Mouse (Mus musculus): ENCODE data around the gene Acot8. TPM values are rescaled to one million over a fixed set of nuclear protein-coding genes. Genes with fewer than 3 reads are reported as not detected.

Acot8 gene
- total and polyA plus RNA-seq, 3 experiments: 30.9 to 40.3 TPM; not detected in 1

DNA sequence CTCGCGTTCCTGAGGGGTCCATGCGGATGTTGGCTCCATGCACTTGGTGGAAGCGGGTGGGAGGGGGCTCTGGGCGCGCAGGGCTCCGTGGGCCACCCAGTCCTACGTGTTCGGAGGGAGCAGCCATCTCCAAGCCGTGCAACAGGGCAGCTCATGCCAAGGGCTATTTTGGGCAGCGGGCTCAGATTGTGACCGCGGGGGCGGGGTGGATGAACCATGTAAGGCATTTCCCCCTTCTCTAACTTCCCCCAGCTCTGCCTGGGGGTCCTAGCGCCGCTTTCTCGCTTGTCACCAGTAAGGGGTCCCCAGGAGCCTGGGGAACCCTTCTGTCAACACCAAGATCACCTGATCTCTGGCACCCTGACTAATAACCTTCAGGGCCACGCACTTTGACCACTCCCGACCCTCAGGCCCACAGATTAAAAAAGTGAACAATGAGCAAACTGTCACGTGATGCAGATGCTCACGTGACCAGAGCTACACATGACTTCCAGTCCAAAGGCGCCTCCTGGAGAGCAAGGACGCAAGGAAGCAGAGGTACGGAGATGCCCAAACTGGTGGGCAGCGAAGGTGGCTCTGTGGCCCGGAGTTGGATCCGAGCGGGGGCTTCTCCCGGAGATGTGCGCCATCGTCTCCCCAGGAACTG is 28.8 kb upstream of the Acot8 start, which contains the start of gene Neurl2:
Neurl2 (minus strand) TSS at position 143 of the 646 bp plus-strand sequence.
- Histone ChIP-seq H3K79me2 (ENCODE audit: control insufficient read depth, insufficient read depth, low read length, poor library complexity) (peaks cover 18% of the 10 kb centered on the region), H3K4me3 (ENCODE audit: control insufficient read depth in 1 of 2, insufficient read depth in 1 of 2, low read depth in 2 of 2, low read length in 2 of 2) (peak within 1 kb of the TSS; percentile 56 to 86), H3K36me3 (ENCODE audit: control insufficient read depth in 1 of 2, insufficient read depth in 2 of 2, low read length in 2 of 2) (peaks cover 2% of the 10 kb centered on the region in 2 experiments; a peak in 1 of 4 replicates), H3K4me1 (ENCODE audit: control insufficient read depth in 1 of 2, insufficient read depth in 2 of 2, low read length in 2 of 2) (peaks cover 0 to 5% of the 10 kb centered on the region in 2 experiments; a peak in 1 of 4 replicates), H3K9me3 (replicated peaks; ENCODE audit: insufficient read depth, low read length) (no peaks in the 10 kb centered on the region), H3K27me3 (ENCODE audit: control insufficient read depth in 1 of 2, insufficient read depth in 2 of 2, low read length in 2 of 2) (no peaks in the 10 kb centered on the region), H3K27ac (ENCODE audit: control insufficient read depth, low read depth, low read length) (peak within 1 kb of the TSS; percentile 51), H3K9ac (ENCODE audit: control insufficient read depth, low read depth, low read length, poor library complexity, severe bottlenecking) (peak within 1 kb of the TSS; percentile 82)
- peak; percentile 95 for DNase-seq (ENCODE audit: low read depth, low spot score)
- TF ChIP-seq POLR2AphosphoS5 (IDR thresholded peaks at IDR 0.05; ENCODE audit: borderline replicate concordance, low read depth, low read length) (no peak), TBP (IDR thresholded peaks at IDR 0.05; ENCODE audit: low read depth, low read length) (peak; percentile 70), MEF2A (IDR thresholded peaks at IDR 0.05; ENCODE audit: extremely low read depth, insufficient replicate concordance, low read depth, low read length, poor library complexity, severe bottlenecking) (0 out of 2 replicates have a peak, but pooled peaks have one; percentile 23), SMC3 (IDR thresholded peaks at IDR 0.05; ENCODE audit: low read depth, low read length) (no peak; the same call in 1 of the 2 replicates), POLR2AphosphoS2 (IDR thresholded peaks at IDR 0.05; ENCODE audit: low read length) (peak; percentile 35; the same call in 1 of the 2 replicates), GATA1 (IDR thresholded peaks at IDR 0.05; ENCODE audit: low read depth, low read length) (0 out of 2 replicates have a peak, but pooled peaks have one; percentile 2), HCFC1 (IDR thresholded peaks at IDR 0.05; ENCODE audit: low read depth, low read length) (peak; percentile 85), E2F4 (IDR thresholded peaks at IDR 0.05; ENCODE audit: borderline replicate concordance, low read depth, low read length) (peak; percentile 14; the same call in 1 of the 2 replicates), POLR2A (IDR thresholded peaks at IDR 0.05; ENCODE audit: control insufficient read depth in 1 of 2, insufficient read depth in 1 of 2, low read depth in 1 of 2, low read length in 2 of 2, poor library complexity in 1 of 2) (peak; percentile 42 to 74; a peak in 3 of 4 replicates), ELF1 (IDR thresholded peaks at IDR 0.05; ENCODE audit: low read depth, low read length) (no peak), CHD1 (IDR thresholded peaks at IDR 0.05; ENCODE audit: low read depth, low read length) (0 out of 2 replicates have a peak, but pooled peaks have one; percentile 84), ETS1 (IDR thresholded peaks at IDR 0.05; ENCODE audit: low read depth, low read length) (peak; percentile 67), MYB (IDR thresholded peaks at IDR 0.05; ENCODE audit: low read depth, low read length) (no peak), EP300 (IDR thresholded peaks at IDR 0.05; ENCODE audit: low read depth in 1 of 2, low read length in 2 of 2) (no peak), MAZ (IDR thresholded peaks at IDR 0.05; ENCODE audit: low read depth, low read length) (0 out of 2 replicates have a peak, but pooled peaks have one; percentile 19), RCOR1 (IDR thresholded peaks at IDR 0.05; ENCODE audit: low read depth, low read length) (0 out of 2 replicates have a peak, but pooled peaks have one; percentile 28), USF2 (IDR thresholded peaks at IDR 0.05; ENCODE audit: borderline replicate concordance in 1 of 2, insufficient read depth in 1 of 2, low read depth in 1 of 2, low read length in 2 of 2) (peak; percentile 100), TAL1 (IDR thresholded peaks at IDR 0.05; ENCODE audit: low read length) (no peak), GABPA (IDR thresholded peaks at IDR 0.05; ENCODE audit: low read depth, low read length) (no peak), UBTF (IDR thresholded peaks at IDR 0.05; ENCODE audit: borderline replicate concordance, insufficient read depth, low read depth, low read length) (no peak), USF1 (IDR thresholded peaks at IDR 0.05; ENCODE audit: low read depth, low read length) (peak; percentile 100), ZC3H11A (IDR thresholded peaks at IDR 0.05; ENCODE audit: low read depth, low read length) (no peak), CTCF (IDR thresholded peaks at IDR 0.05 in 2 of 3, conservative IDR thresholded peaks at IDR 0.05 in 1 of 3; ENCODE audit: control insufficient read depth in 1 of 3, insufficient read depth in 1 of 3, low read depth in 2 of 3, low read length in 3 of 3, poor library complexity in 1 of 3, severe bottlenecking in 1 of 3) (peak in 1 of 3 experiments; percentile 5; a peak in 1 of 6 replicates), ZNF384 (IDR thresholded peaks at IDR 0.05; ENCODE audit: low read depth, low read length) (peak; percentile 71), BHLHE40 (IDR thresholded peaks at IDR 0.05; ENCODE audit: borderline replicate concordance, low read depth, low read length) (peak; percentile 96), MAX (IDR thresholded peaks at IDR 0.05; ENCODE audit: low read length) (peak; percentile 98), ZKSCAN1 (IDR thresholded peaks at IDR 0.05; ENCODE audit: low read depth, low read length) (no peak), JUND (IDR thresholded peaks at IDR 0.05; ENCODE audit: low read depth, low read length) (0 out of 2 replicates have a peak, but pooled peaks have one; percentile 3), TCF12 (IDR thresholded peaks at IDR 0.05; ENCODE audit: low read depth, low read length) (peak; percentile 58), MYC (IDR thresholded peaks at IDR 0.05; ENCODE audit: low read depth, low read length) (peak; percentile 68), SIN3A (IDR thresholded peaks at IDR 0.05; ENCODE audit: low read length) (peak; percentile 100), NRF1 (IDR thresholded peaks at IDR 0.05; ENCODE audit: insufficient read depth, low read depth, low read length, poor library complexity, severe bottlenecking) (no peak), MXI1 (IDR thresholded peaks at IDR 0.05; ENCODE audit: low read depth, low read length) (peak; percentile 94), KAT2A (conservative IDR thresholded peaks at IDR 0.05; ENCODE audit: low read depth, low read length) (no peak; the same call in 1 of the 2 replicates), NELFE (IDR thresholded peaks at IDR 0.05; ENCODE audit: low read depth, low read length) (peak; percentile 50)

Data from MEL (cell line).